Mouse (Mus musculus): ENCODE measurements at regions not wholly inside any gene's neighbourhood (a gene's known extent, or its start where the extent isn't known, plus 50 kb on each side); places are given as distances from the start of the nearest gene placed in this dataset.

GRCm38 (mm10) chr15:87365712-87366361 lies 178.3 kb upstream of the Fam19a5 start:
- DNase-seq (ENCODE audit: low read depth, low spot score): no peak

GRCm38 (mm10) chr15:87367381-87367780 lies 176.7 kb upstream of the Fam19a5 start:
- DNase-seq (ENCODE audit: low read depth, low spot score): no peak

GRCm38 (mm10) chr15:87369381-87369780 lies 174.7 kb upstream of the Fam19a5 start:
- DNase-seq (ENCODE audit: low read depth, low spot score): no peak

GRCm38 (mm10) chr15:87369836-87370235 lies 174.3 kb upstream of the Fam19a5 start:
- DNase-seq (ENCODE audit: low read depth, low spot score): no peak

GRCm38 (mm10) chr15:87370761-87371160 lies 173.3 kb upstream of the Fam19a5 start:
- DNase-seq (ENCODE audit: low read depth, low spot score): no peak

GRCm38 (mm10) chr15:87374670-87375069 lies 169.4 kb upstream of the Fam19a5 start:
- no peak for DNase-seq (ENCODE audit: low read depth, low spot score)

GRCm38 (mm10) chr15:87375596-87376194 lies 168.4 kb upstream of the Fam19a5 start:
- DNase-seq (ENCODE audit: low read depth, low spot score): no peak

- no peak for DNase-seq (ENCODE audit: low read depth, low spot score)
Measured at GRCm38 (mm10) chr15:87383551-87384265, 160.4 kb upstream of the Fam19a5 start.

GRCm38 (mm10) chr15:87384279-87385066 lies 159.6 kb upstream of the Fam19a5 start:
- DNase-seq (ENCODE audit: low read depth, low spot score): no peak

GRCm38 (mm10) chr15:87386513-87386983 lies 157.6 kb upstream of the Fam19a5 start:
- no peak for DNase-seq (ENCODE audit: low read depth, low spot score)

GRCm38 (mm10) chr15:87391395-87391794 lies 152.7 kb upstream of the Fam19a5 start:
- no peak for DNase-seq (ENCODE audit: low read depth, low spot score)

GRCm38 (mm10) chr15:87398396-87398795 lies 145.7 kb upstream of the Fam19a5 start:
- DNase-seq (ENCODE audit: low read depth, low spot score): no peak

GRCm38 (mm10) chr15:87405689-87406088 lies 138.4 kb upstream of the Fam19a5 start:
- no peak for DNase-seq (ENCODE audit: low read depth, low spot score)

GRCm38 (mm10) chr15:87411978-87412377 lies 132.1 kb upstream of the Fam19a5 start:
- no peak for DNase-seq (ENCODE audit: low read depth, low spot score)

- DNase-seq (ENCODE audit: low read depth, low spot score): no peak
Measured at GRCm38 (mm10) chr15:87415996-87416395, 128.1 kb upstream of the Fam19a5 start.

- no peak for DNase-seq (ENCODE audit: low read depth, low spot score)
Measured at GRCm38 (mm10) chr15:87421743-87422142, 122.4 kb upstream of the Fam19a5 start.

GRCm38 (mm10) chr15:87433306-87433705 lies 110.8 kb upstream of the Fam19a5 start:
- no peak for DNase-seq (ENCODE audit: low read depth, low spot score)

- no peak for DNase-seq (ENCODE audit: low read depth, low spot score)
Measured at GRCm38 (mm10) chr15:87433901-87434300, 110.2 kb upstream of the Fam19a5 start.

- no peak for DNase-seq (ENCODE audit: low read depth, low spot score)
Measured at GRCm38 (mm10) chr15:87435566-87435965, 108.5 kb upstream of the Fam19a5 start.

- DNase-seq (ENCODE audit: low read depth, low spot score): no peak
Measured at GRCm38 (mm10) chr15:87437611-87438010, 106.5 kb upstream of the Fam19a5 start.

GRCm38 (mm10) chr15:87458932-87459331 lies 85.2 kb upstream of the Fam19a5 start:
- no peak for DNase-seq (ENCODE audit: low read depth, low spot score)

GRCm38 (mm10) chr15:87476247-87476646 lies 67.9 kb upstream of the Fam19a5 start:
- DNase-seq (ENCODE audit: low read depth, low spot score): no peak

Measured in CD4-positive, CD25-positive, alpha-beta regulatory T cell, adult 2 months (primary cell).